Mouse (Mus musculus): Measurements from ENCODE around the gene Nacc2.

Nacc2 gene

GRCm38 (mm10) chr2:26139034-26139544 is 16.1 kb upstream of the Nacc2 start:
- no peak for DNase-seq

- DNase-seq = no peak
These were observed 15.4 kb upstream of the Nacc2 start for GRCm38 (mm10) chr2:26138252-26139033.

- DNase-seq = no peak
These were observed 11.6 kb upstream of the Nacc2 start for GRCm38 (mm10) chr2:26134591-26134990.

- DNase-seq = peak; percentile 75
These were observed 9.9 kb upstream of the Nacc2 start for GRCm38 (mm10) chr2:26132628-26133551.

- no peak for DNase-seq
These were observed 8.3 kb upstream of the Nacc2 start for GRCm38 (mm10) chr2:26131327-26131726.

GRCm38 (mm10) chr2:26129962-26130361 is 6.9 kb upstream of the Nacc2 start:
- no peak for DNase-seq

- no peak for DNase-seq
These were observed 6.3 kb upstream of the Nacc2 start for GRCm38 (mm10) chr2:26129346-26129745.

GRCm38 (mm10) chr2:26122171-26123078 is 595 bp downstream of the Nacc2 start:
- DNase-seq = peak; percentile 68

GRCm38 (mm10) chr2:26121541-26122083 is 1.4 kb downstream of the Nacc2 start:
- no peak for DNase-seq

- DNase-seq = no peak
These were observed 3.4 kb downstream of the Nacc2 start for GRCm38 (mm10) chr2:26119626-26120025.

GRCm38 (mm10) chr2:26119310-26119592 is 3.8 kb downstream of the Nacc2 start:
- no peak for DNase-seq

- peak; percentile 14 for DNase-seq
These were observed 4.3 kb downstream of the Nacc2 start for GRCm38 (mm10) chr2:26118584-26119309.

GRCm38 (mm10) chr2:26117580-26117979 is 5.4 kb downstream of the Nacc2 start:
- no peak for DNase-seq

GRCm38 (mm10) chr2:26116550-26116949 is 6.5 kb downstream of the Nacc2 start:
- no peak for DNase-seq

GRCm38 (mm10) chr2:26115215-26115614 is 7.8 kb downstream of the Nacc2 start:
- no peak for DNase-seq

GRCm38 (mm10) chr2:26108237-26108636 is 14.8 kb downstream of the Nacc2 start:
- DNase-seq = no peak

- no peak for DNase-seq
These were observed 16.0 kb downstream of the Nacc2 start for GRCm38 (mm10) chr2:26107011-26107410.

GRCm38 (mm10) chr2:26106233-26106632 is 16.8 kb downstream of the Nacc2 start:
- DNase-seq = no peak

GRCm38 (mm10) chr2:26100296-26100695 is 22.7 kb downstream of the Nacc2 start:
- no peak for DNase-seq

- DNase-seq = no peak
These were observed 23.2 kb downstream of the Nacc2 start for GRCm38 (mm10) chr2:26099851-26100250.

- no peak for DNase-seq
These were observed 23.8 kb downstream of the Nacc2 start for GRCm38 (mm10) chr2:26099260-26099659.

GRCm38 (mm10) chr2:26093897-26094296 is 29.1 kb downstream of the Nacc2 start:
- no peak for DNase-seq
